Mouse (Mus musculus): ENCODE measurements at regions not wholly inside any gene's neighbourhood (a gene's known extent, or its start where the extent isn't known, plus 50 kb on each side); places are given as distances from the start of the nearest gene placed in this dataset.

GRCm38 (mm10) chr1:90337876-90338316, 134.1 kb downstream of the Ackr3 start:
- TF ChIP-seq CTCF (IDR thresholded peaks at IDR 0.05), result no peak
- 0 out of 2 replicates have a peak, but pooled peaks have one; percentile 36 for TF ChIP-seq EP300 (IDR thresholded peaks at IDR 0.05)
